Mouse (Mus musculus) embryonic facial prominence, embryonic 12.5 days (tissue): ENCODE data around the gene Plcd4. TPM values are rescaled to one million over a fixed set of nuclear protein-coding genes. Genes with fewer than 3 reads are reported as not detected.

Experiments used
- ATAC-seq: fragments of 200-750 bp; cut with Nextera tagmentation; 2 replicates; pipeline ENCODE4 v1.8.0; 2017; ENCODE audit not compliant: insufficient number of reproducible peaks, insufficient read depth, low FRiP score, low TSS enrichment
- H3K27ac ChIP-seq: fragments of 300-500 bp; sonication (generic); 2 replicates; pipeline ENCODE4 v1.5.1; 2016; ENCODE audit warnings: mild to moderate bottlenecking
- H3K27me3 ChIP-seq: fragments of 300-500 bp; sonication (generic); 2 replicates; pipeline ENCODE4 v1.6.1; 2016; ENCODE audit warnings: mild to moderate bottlenecking, moderate library complexity
- H3K36me3 ChIP-seq: fragments of 300-500 bp; sonication (generic); 2 replicates; pipeline ENCODE4 v1.6.1; 2016; ENCODE audit warnings: mild to moderate bottlenecking
- H3K4me1 ChIP-seq: fragments of 300-500 bp; sonication (generic); 2 replicates; pipeline ENCODE4 v1.6.1; 2016
- H3K4me2 ChIP-seq: fragments of 300-500 bp; sonication (generic); replicated peaks from 2 replicates; pipeline ENCODE4 v1.6.1; 2016; ENCODE audit warnings: mild to moderate bottlenecking, moderate library complexity
- H3K4me3 ChIP-seq: fragments of 300-500 bp; sonication (generic); 2 replicates; pipeline ENCODE4 v1.5.1; 2016; ENCODE audit warnings: mild to moderate bottlenecking
- H3K9ac ChIP-seq: fragments of 300-500 bp; sonication (generic); 2 replicates; pipeline ENCODE4 v1.6.1; 2016; ENCODE audit warnings: mild to moderate bottlenecking, moderate library complexity
- H3K9me3 ChIP-seq: fragments of 300-500 bp; sonication (generic); 2 replicates; pipeline ENCODE4 v1.6.1; 2016; ENCODE audit warnings: mild to moderate bottlenecking, moderate library complexity
- WGBS: fragments of 180-500 bp; shearing (Covaris S2); methylation state at CpG from one replicate; pipeline ENCODE4 v1.1.7; 2016; 5-methylcytosine and 5-hydroxymethylcytosine counted together
- microRNA-seq: library from miRNA; unstranded; fragments of <30 nt; microRNA quantifications from one replicate; pipeline ENCODE4, GENCODE M21; 2017
- polyA plus RNA-seq: library from polyadenylated mRNA; unstranded; fragments of >200 nt; fragmentation: Nextera tagmentation; extraction: Ambion mirVana; gene quantifications from 2 replicates; pipeline ENCODE4 v1.2.1, GENCODE M21; 2016

The Plcd4 gene
- polyA plus RNA-seq, 1 experiment from 2014 or later = 1.2 TPM

DNA sequence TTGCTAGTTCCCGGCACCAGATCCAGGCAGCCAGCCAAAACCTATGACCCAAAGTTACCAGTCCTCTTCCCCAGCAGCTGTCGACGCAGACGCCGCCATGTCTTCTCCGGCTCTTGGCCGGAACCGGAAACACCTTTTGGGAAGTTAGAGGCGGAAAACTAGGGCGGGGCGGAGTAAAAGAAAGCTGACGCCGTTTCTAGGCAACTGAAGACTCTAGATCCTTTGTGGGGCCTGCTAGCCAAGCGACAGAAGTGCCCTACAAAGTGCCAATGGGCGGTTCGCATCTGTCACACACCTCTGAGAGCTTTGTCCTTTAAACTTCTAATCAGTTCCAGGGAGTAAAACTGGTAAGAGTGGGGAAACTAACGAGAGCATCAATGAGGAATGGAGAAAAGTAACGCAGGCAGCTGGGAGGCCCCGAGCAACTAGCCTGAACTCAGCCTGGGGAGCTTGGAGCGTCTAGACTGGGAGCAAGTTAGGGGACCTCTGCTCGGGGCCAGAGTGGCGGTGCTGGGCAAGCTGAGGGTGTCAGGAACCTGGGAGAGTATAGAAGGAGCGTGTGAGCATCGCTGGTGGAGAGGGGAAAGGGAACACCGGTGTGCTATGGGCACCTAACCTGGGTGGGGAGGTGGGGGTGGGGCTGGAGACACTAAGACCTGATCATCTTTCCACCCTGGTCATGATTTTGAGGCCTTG, 58.7 kb downstream of the Plcd4 start, which contains the start of the genes Rnf25 and Stk36:
TSS of gene Rnf25 (minus strand) at position 131 of the 696 bp plus-strand sequence.
TSS of gene Stk36 (plus strand) at position 179 of the 696 bp plus-strand sequence.
- no peaks in the 10 kb centered on the region for H3K27me3 ChIP-seq
- 0 out of 2 replicates have a peak within 1 kb of the TSS, but pooled peaks have one; percentile 17 for H3K27ac ChIP-seq
- peaks cover 11% of the 10 kb centered on the region for H3K4me1 ChIP-seq
- peak within 1 kb of the TSS; percentile 82 for H3K9ac ChIP-seq
- H3K36me3 ChIP-seq = peaks cover 31% of the 10 kb centered on the region
- peak within 1 kb of the TSS; percentile 89 for H3K4me3 ChIP-seq
- peak within 1 kb of the TSS; percentile 74 for H3K4me2 ChIP-seq
- WGBS = 11% methylated on average over 25 of the region's 25 CpGs
- ATAC-seq = peak; percentile 83
- H3K9me3 ChIP-seq = no peaks in the 10 kb centered on the region

Small RNA genes lying within 50 kb of the gene (microRNA-seq; reads per million reads assigned to microRNA genes)
- gene Gm25035 = not detected

Other genes starting within 250 kb of the Plcd4 start
- gene Tmbim1, start 237.3 kb upstream of the Plcd4 start, polyA plus RNA-seq = 18.4 and 20.1 TPM in 2 replicates
- 0.93 and 0.98 TPM in 2 replicates for gene Catip, start 180.8 kb upstream of the Plcd4 start, polyA plus RNA-seq
- 4.1 and 5.0 TPM in 2 replicates for gene Slc11a1, start 167.7 kb upstream of the Plcd4 start, polyA plus RNA-seq
- 75.7 and 78.9 TPM in 2 replicates for gene Ctdsp1, start 151.4 kb upstream of the Plcd4 start, polyA plus RNA-seq
- gene Vil1, start 133.5 kb upstream of the Plcd4 start, polyA plus RNA-seq = 0.23 and 0.24 TPM in 2 replicates
- 70.1 and 71.5 TPM in 2 replicates for gene Cnot9, start 36.8 kb upstream of the Plcd4 start, polyA plus RNA-seq
- gene Usp37, start 1.4 kb downstream of the Plcd4 start, polyA plus RNA-seq = 39.8 and 41.7 TPM in 2 replicates
- gene Zfp142, start 45.4 kb downstream of the Plcd4 start, polyA plus RNA-seq = 9.5 and 10.5 TPM in 2 replicates
- 15.2 and 17.8 TPM in 2 replicates for gene Bcs1l, start 45.4 kb downstream of the Plcd4 start, polyA plus RNA-seq
- gene Rnf25, start 58.5 kb downstream of the Plcd4 start, polyA plus RNA-seq = 37.9 and 39.0 TPM in 2 replicates
- 13.7 and 13.9 TPM in 2 replicates for gene Stk36, start 58.6 kb downstream of the Plcd4 start, polyA plus RNA-seq
- gene Ttll4, start 118.9 kb downstream of the Plcd4 start, polyA plus RNA-seq = 28.6 and 29.3 TPM in 2 replicates
- 9.1 and 10.5 TPM in 2 replicates for gene Cyp27a1, start 170.7 kb downstream of the Plcd4 start, polyA plus RNA-seq
- 0.47 and 0.56 TPM in 2 replicates for gene Prkag3, start 206.3 kb downstream of the Plcd4 start, polyA plus RNA-seq
- gene Wnt6, start 229.0 kb downstream of the Plcd4 start, polyA plus RNA-seq = 30.1 and 30.8 TPM in 2 replicates
- gene Wnt10a, start 248.6 kb downstream of the Plcd4 start, polyA plus RNA-seq = 3.1 and 3.5 TPM in 2 replicates